Mouse (Mus musculus): Measurements from ENCODE around the gene Sf3b3.

The Sf3b3 gene

GRCm38 (mm10) chr8:110775721-110776120 lies 70.9 kb downstream of the Sf3b3 start:
- DNase-seq (ENCODE audit: low spot score in 2 of 2): no peak

GRCm38 (mm10) chr8:110775316-110775715 lies 71.3 kb downstream of the Sf3b3 start:
- DNase-seq (ENCODE audit: low spot score in 2 of 2): no peak

DNA sequence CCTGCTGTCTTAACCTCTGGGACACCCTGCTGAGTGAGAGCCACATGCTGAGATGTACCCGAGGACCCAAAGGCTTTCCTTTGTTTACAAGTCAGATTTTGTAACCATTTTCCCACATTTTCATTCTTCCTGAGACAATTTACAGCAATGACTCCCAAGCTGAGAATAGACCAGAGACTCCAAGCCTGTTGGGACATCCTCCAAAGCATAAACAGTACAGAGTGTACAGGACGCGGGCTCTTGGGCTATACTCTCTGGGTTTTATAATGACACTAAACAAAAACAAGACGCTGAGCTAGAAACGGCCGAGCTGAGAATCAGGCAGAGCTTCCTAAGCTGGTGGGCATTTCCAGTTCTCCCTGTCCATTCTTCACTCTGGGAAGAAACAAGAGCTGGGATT lies 71.9 kb downstream of the Sf3b3 start:
- DNase-seq (ENCODE audit: low spot score in 2 of 2): no peak

DNA sequence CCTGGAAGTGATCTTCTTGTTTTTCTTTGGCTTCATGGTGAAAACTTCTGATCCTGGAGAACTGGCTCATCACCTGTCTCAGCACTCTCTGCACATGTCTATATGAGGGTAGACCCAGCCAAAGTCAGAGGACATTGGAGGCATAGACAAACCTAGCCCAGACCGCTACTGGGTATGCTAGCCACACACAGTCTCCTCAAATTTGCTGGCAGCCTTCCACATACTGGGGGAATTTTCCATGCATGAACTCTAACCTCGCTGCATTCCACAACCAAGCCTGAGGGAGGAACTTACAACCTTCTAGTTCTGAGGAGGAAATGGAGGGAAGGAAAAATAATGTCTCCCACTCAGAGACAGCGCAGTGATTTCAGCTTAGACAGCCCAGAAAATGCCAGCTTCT lies 72.5 kb downstream of the Sf3b3 start:
- DNase-seq (ENCODE audit: low spot score in 2 of 2): no peak

DNA sequence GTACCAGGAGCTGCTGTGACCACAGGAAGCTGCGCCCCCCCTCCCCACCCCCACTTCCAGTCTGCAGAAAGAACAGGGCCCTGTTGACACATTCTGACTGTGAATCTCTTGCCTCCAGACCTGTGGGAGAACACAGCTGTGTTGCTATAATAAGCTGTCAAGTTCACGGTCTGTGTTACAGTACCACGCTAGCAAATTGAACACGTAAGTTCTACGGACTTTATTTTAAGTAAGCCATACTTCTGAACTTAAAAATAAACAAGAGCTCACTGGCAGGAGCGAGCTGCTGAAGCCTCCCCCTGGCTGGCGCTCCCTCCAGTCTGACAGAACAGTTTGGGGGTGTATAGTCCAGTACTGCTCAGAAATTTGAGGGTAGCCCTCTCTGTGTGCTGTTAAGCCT lies 74.1 kb downstream of the Sf3b3 start:
- no peak for DNase-seq (ENCODE audit: low spot score in 2 of 2)

DNA sequence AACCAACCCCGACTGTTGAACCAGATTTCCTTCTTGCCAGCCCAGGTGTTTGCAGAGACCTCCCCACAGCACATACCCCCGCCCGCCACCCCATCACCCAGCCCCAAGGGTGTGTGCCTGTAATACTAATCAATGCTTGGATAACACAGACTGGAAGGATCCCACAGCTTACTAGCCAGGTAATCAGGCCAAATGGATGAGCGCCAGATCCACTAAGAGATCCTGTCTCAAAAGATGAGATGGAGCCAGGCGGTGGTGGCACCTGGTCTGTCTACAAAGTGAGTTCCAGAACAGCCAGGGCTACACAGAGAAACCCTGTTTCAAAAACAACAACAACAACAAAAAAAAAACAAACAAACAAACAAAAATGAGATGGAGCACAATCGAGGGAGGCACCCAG lies 79.3 kb downstream of the Sf3b3 start:
- no peak for DNase-seq (ENCODE audit: low spot score in 2 of 2)

DNA sequence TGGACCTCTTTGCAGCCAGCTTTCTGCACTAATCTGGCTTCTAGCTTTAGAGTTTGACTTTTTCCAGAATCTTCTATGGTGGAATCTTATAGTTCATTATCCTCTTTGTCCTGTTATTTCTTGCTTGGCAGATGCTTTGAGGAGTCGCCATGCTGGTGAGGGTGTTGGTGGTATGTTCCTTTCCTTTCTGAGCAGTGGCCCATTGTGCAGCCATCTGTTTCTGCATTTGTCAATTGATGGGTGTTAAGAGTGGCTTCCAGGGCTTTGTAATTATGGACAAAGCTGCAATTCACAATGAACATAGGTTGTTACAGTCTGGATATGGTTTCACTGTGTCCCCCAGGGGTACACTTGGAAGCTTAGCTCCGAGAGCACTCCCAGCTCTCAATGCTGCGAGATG lies 81.9 kb downstream of the Sf3b3 start:
- DNase-seq (ENCODE audit: low spot score in 2 of 2): no peak

DNA sequence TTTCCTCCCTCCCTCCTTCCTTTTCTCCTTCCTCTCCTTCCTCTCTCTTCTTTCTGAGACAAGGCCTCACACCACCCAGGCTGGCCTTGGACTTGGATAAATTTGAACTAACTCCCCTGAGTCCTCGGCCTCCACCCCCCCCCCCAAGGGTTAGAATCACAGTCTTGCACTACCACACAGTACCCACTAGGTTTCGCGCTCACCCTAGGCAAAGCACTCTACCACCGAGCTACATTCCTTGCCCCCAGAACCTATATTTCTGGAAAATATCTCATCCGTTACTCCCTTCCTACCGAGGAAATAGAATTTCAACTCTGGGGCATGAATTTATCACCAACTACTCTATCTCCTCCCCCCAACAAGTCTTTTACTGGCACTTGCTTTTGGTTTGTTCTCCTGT lies 84.6 kb downstream of the Sf3b3 start:
- DNase-seq (ENCODE audit: low spot score in 2 of 2): no peak

DNA sequence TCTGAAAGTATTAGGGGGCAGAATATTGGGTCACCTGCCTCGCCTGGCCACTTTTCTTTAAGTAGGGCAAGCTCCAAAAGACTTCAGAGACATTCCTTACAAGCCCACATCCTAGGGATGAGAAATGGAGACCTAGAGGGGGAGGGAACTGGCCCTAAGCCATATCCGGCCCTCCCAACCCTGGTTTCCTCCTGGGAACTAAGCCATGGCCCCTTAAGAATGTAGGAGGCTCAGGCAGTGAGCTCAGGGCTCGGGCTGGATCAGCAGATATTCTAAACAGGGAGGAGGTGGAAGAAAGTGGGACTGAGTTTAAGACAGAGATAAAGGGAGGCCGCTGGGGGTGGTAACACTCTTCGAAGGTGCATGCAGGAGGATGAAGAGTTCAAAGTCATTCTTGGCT lies 85.4 kb downstream of the Sf3b3 start:
- DNase-seq (ENCODE audit: low spot score in 2 of 2): peak; percentile 70 to 79

GRCm38 (mm10) chr8:110760280-110760940 lies 86.2 kb downstream of the Sf3b3 start:
- no peak for DNase-seq (ENCODE audit: low spot score in 2 of 2)

Measured in heart, adult 9 months (tissue).